Mouse (Mus musculus) intestine, embryonic 16.5 days (tissue): ENCODE measurements around the gene Elk3. TPM values are rescaled to one million over a fixed set of nuclear protein-coding genes. Genes with fewer than 3 reads are reported as not detected.

Source experiments
- ATAC-seq: fragments of 200-750 bp; cut with Nextera tagmentation; 2 replicates; pipeline ENCODE4 v1.8.0; 2017; ENCODE audit warnings: moderate TSS enrichment, moderate library complexity
- H3K27ac ChIP-seq: fragments of 300-500 bp; sonication (generic); 2 replicates; pipeline ENCODE4 v1.5.1; 2014; ENCODE audit warnings: mild to moderate bottlenecking, low read length
- H3K27me3 ChIP-seq: fragments of 300-500 bp; sonication (generic); replicated peaks from 2 replicates; pipeline ENCODE4 v1.6.1; 2014; ENCODE audit warnings: low read length, control low read depth, mixed read lengths; ENCODE audit not compliant: control insufficient read depth, insufficient read depth
- H3K36me3 ChIP-seq: fragments of 300-500 bp; sonication (generic); 2 replicates; pipeline ENCODE4 v1.6.1; 2014; ENCODE audit warnings: low read length, control low read depth; ENCODE audit not compliant: control insufficient read depth, insufficient read depth
- H3K4me1 ChIP-seq: fragments of 300-500 bp; sonication (generic); 2 replicates; pipeline ENCODE4 v1.6.1; 2014; ENCODE audit warnings: low read length, control low read depth, mixed read lengths; ENCODE audit not compliant: control insufficient read depth, insufficient read depth
- H3K4me2 ChIP-seq: fragments of 300-500 bp; sonication (generic); 2 replicates; pipeline ENCODE4 v1.6.1; 2014; ENCODE audit warnings: low read depth, low read length, control low read depth
- H3K4me3 ChIP-seq: fragments of 300-500 bp; sonication (generic); 2 replicates; pipeline ENCODE4 v1.5.1; 2014; ENCODE audit warnings: mild to moderate bottlenecking, low read length
- H3K9ac ChIP-seq: fragments of 300-500 bp; sonication (generic); 2 replicates; pipeline ENCODE4 v1.6.1; 2014; ENCODE audit warnings: low read depth, low read length
- H3K9me3 ChIP-seq: fragments of 300-500 bp; sonication (generic); 2 replicates; pipeline ENCODE4 v1.6.1; 2016; ENCODE audit warnings: low read length, control low read depth; ENCODE audit not compliant: control insufficient read depth
- whole genome bisulfite sequencing: fragments of 180-500 bp; shearing (Covaris S2); extraction: QIAGEN DNeasy Blood & Tissue Kit; methylation state at CpG from one replicate; pipeline ENCODE4 v1.1.7; 2014; 5-methylcytosine and 5-hydroxymethylcytosine counted together
- polyA plus RNA-seq: library from polyadenylated mRNA; unstranded; fragments of >200 nt; fragmentation: Nextera tagmentation; extraction: Ambion mirVana; gene quantifications from 2 replicates; pipeline ENCODE4 v1.2.1, GENCODE M21; 2015

Gene Elk3
- polyA plus RNA-seq, 1 experiment from 2014 or later = 14.6 TPM

GRCm38 (mm10) chr10:93335001-93335400 is 24.1 kb upstream of the Elk3 start:
- no peaks in the 10 kb centered on the region for H3K4me1 ChIP-seq
- H3K27me3 ChIP-seq = no peaks in the 10 kb centered on the region
- H3K9me3 ChIP-seq = no peaks in the 10 kb centered on the region
- H3K36me3 ChIP-seq = no peaks in the 10 kb centered on the region
- WGBS = 54% methylated on average over 2 of the region's 2 CpGs
- H3K27ac ChIP-seq = no peak overlapping the region
- H3K4me3 ChIP-seq = no peak overlapping the region
- no peak overlapping the region for H3K9ac ChIP-seq
- no peak for ATAC-seq
- no peak overlapping the region for H3K4me2 ChIP-seq

GRCm38 (mm10) chr10:93333239-93333638 is 22.3 kb upstream of the Elk3 start:
- no peaks in the 10 kb centered on the region for H3K9me3 ChIP-seq
- no peak for ATAC-seq
- H3K27me3 ChIP-seq = no peaks in the 10 kb centered on the region
- H3K36me3 ChIP-seq = no peaks in the 10 kb centered on the region
- WGBS = 71% methylated on average over 5 of the region's 5 CpGs
- no peak overlapping the region for H3K4me2 ChIP-seq
- H3K27ac ChIP-seq = no peak overlapping the region
- no peak overlapping the region for H3K4me3 ChIP-seq
- no peaks in the 10 kb centered on the region for H3K4me1 ChIP-seq
- H3K9ac ChIP-seq = no peak overlapping the region

- H3K4me2 ChIP-seq = no peak overlapping the region
- ATAC-seq = no peak
- no peak overlapping the region for H3K27ac ChIP-seq
- no peak overlapping the region for H3K4me3 ChIP-seq
- H3K4me1 ChIP-seq = no peaks in the 10 kb centered on the region
- no peaks in the 10 kb centered on the region for H3K9me3 ChIP-seq
- 41% methylated on average over 3 of the region's 3 CpGs for WGBS
- no peak overlapping the region for H3K9ac ChIP-seq
- H3K27me3 ChIP-seq = no peaks in the 10 kb centered on the region
- H3K36me3 ChIP-seq = no peaks in the 10 kb centered on the region
Observed at GRCm38 (mm10) chr10:93332261-93332809, 21.4 kb upstream of the Elk3 start.

- H3K4me1 ChIP-seq = no peaks in the 10 kb centered on the region
- ATAC-seq = no peak
- 90% methylated on average over 4 of the region's 4 CpGs for WGBS
Observed at GRCm38 (mm10) chr10:93331543-93331942, 20.6 kb upstream of the Elk3 start.

GRCm38 (mm10) chr10:93328321-93328720 is 17.4 kb upstream of the Elk3 start:
- no peak overlapping the region for H3K4me2 ChIP-seq
- no peaks in the 10 kb centered on the region for H3K9me3 ChIP-seq
- H3K27ac ChIP-seq = no peak overlapping the region
- 71% methylated on average over 5 of the region's 5 CpGs for WGBS
- H3K36me3 ChIP-seq = no peaks in the 10 kb centered on the region
- no peak for ATAC-seq
- H3K4me3 ChIP-seq = no peak overlapping the region
- H3K4me1 ChIP-seq = peaks cover 6% of the 10 kb centered on the region
- no peak overlapping the region for H3K9ac ChIP-seq
- no peaks in the 10 kb centered on the region for H3K27me3 ChIP-seq

More at GRCm38 (mm10) chr10:93331543-93331942, 20.6 kb upstream of the Elk3 start:
- no peak overlapping the region for H3K9ac ChIP-seq
- H3K36me3 ChIP-seq = no peaks in the 10 kb centered on the region
- H3K9me3 ChIP-seq = no peaks in the 10 kb centered on the region
- no peak overlapping the region for H3K27ac ChIP-seq
- H3K4me3 ChIP-seq = no peak overlapping the region
- H3K27me3 ChIP-seq = no peaks in the 10 kb centered on the region
- no peak overlapping the region for H3K4me2 ChIP-seq

GRCm38 (mm10) chr10:93327187-93327586 is 16.3 kb upstream of the Elk3 start:
- ATAC-seq = no peak
- H3K27ac ChIP-seq = no peak overlapping the region
- 82% methylated on average over 6 of the region's 6 CpGs for WGBS

GRCm38 (mm10) chr10:93326741-93327100 is 15.8 kb upstream of the Elk3 start:
- no peak overlapping the region for H3K4me2 ChIP-seq
- no peak overlapping the region for H3K4me3 ChIP-seq
- no peaks in the 10 kb centered on the region for H3K9me3 ChIP-seq
- H3K9ac ChIP-seq = no peak overlapping the region
- no peak overlapping the region for H3K27ac ChIP-seq
- H3K36me3 ChIP-seq = no peaks in the 10 kb centered on the region
- H3K4me1 ChIP-seq = peaks cover 6% of the 10 kb centered on the region
- 77% methylated on average over 8 of the region's 8 CpGs for WGBS
- no peaks in the 10 kb centered on the region for H3K27me3 ChIP-seq
- no peak for ATAC-seq

More at GRCm38 (mm10) chr10:93327187-93327586, 16.3 kb upstream of the Elk3 start:
- Histone ChIP-seq H3K9me3 (no peaks in the 10 kb centered on the region), H3K27me3 (no peaks in the 10 kb centered on the region), H3K4me2 (no peak overlapping the region), H3K4me3 (no peak overlapping the region), H3K9ac (no peak overlapping the region), H3K4me1 (peaks cover 6% of the 10 kb centered on the region), H3K36me3 (no peaks in the 10 kb centered on the region)

GRCm38 (mm10) chr10:93325804-93326740 is 15.1 kb upstream of the Elk3 start:
- no peak overlapping the region for H3K4me2 ChIP-seq
- no peak overlapping the region for H3K9ac ChIP-seq
- ATAC-seq = peak; percentile 79
- H3K4me1 ChIP-seq = peaks cover 6% of the 10 kb centered on the region
- no peaks in the 10 kb centered on the region for H3K27me3 ChIP-seq
- H3K27ac ChIP-seq = peak overlapping the region; percentile 57
- no peaks in the 10 kb centered on the region for H3K36me3 ChIP-seq
- no peak overlapping the region for H3K4me3 ChIP-seq
- H3K9me3 ChIP-seq = no peaks in the 10 kb centered on the region
- 54% methylated on average over 12 of the region's 12 CpGs for WGBS

- Histone ChIP-seq H3K4me3 (no peak overlapping the region), H3K4me2 (no peak overlapping the region), H3K4me1 (peaks cover 6% of the 10 kb centered on the region), H3K9ac (no peak overlapping the region), H3K9me3 (no peaks in the 10 kb centered on the region), H3K27ac (no peak overlapping the region), H3K36me3 (no peaks in the 10 kb centered on the region), H3K27me3 (no peaks in the 10 kb centered on the region)
- 63% methylated on average over 3 of the region's 3 CpGs for WGBS
- ATAC-seq = no peak
Observed at GRCm38 (mm10) chr10:93325369-93325768, 14.4 kb upstream of the Elk3 start.
